Mouse (Mus musculus): ENCODE results near the gene Pxn.

DNA sequence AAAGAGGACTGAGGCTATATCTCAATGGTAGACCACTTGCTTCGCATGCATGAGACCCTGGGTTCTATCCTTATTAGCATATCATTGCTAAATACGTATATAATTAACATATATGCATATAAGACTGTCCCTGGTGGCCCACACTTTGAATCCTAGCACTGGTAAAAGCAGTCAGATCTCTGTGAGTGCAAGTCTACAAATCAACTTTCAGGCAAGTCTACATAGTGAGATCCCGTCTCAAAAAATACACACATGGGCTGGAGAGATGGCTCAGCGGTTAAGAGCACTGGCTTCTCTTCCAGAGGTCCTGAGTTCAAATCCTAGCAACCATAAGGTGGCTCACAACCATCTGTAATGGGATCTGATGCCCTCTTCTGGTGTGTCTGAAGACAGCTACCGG, 15.4 kb upstream of the Pxn start:
- TF ChIP-seq POLR2A (IDR thresholded peaks at IDR 0.05; ENCODE audit: borderline replicate concordance, insufficient read depth, low read length) (no peak), CTCF (IDR thresholded peaks at IDR 0.05; ENCODE audit: borderline replicate concordance, insufficient read depth, low read depth, low read length) (no peak)

Measured in cerebellum, adult 2 months (tissue).